Mouse (Mus musculus) heart, postnatal 0 days (tissue): ENCODE data around the gene Tead3. TPM values are rescaled to one million over a fixed set of nuclear protein-coding genes. Genes with fewer than 3 reads are reported as not detected.

ENCODE experiments used
- ATAC-seq: fragments of 200-750 bp; cut with Nextera tagmentation; 2 replicates; pipeline ENCODE4 v1.8.0; 2017; ENCODE audit warnings: low read depth, moderate number of reproducible peaks, moderate library complexity; ENCODE audit not compliant: insufficient read depth
- DNase-seq: peaks from one replicate; pipeline ENCODE4 v3.0.0-alpha.2; 2016; ENCODE audit warnings: low spot score
- H3K27ac ChIP-seq: fragments of 300-500 bp; sonication (generic); 2 replicates; pipeline ENCODE4 v1.5.1; 2014; ENCODE audit warnings: low read depth, mild to moderate bottlenecking
- H3K27me3 ChIP-seq: fragments of 300-500 bp; sonication (generic); 2 replicates; pipeline ENCODE4 v1.6.1; 2014; ENCODE audit warnings: low read length, mixed read lengths; ENCODE audit not compliant: control insufficient read depth, insufficient read depth
- H3K36me3 ChIP-seq: fragments of 300-500 bp; sonication (generic); replicated peaks from 2 replicates; pipeline ENCODE4 v1.6.1; 2014; ENCODE audit warnings: low read length, mixed read lengths; ENCODE audit not compliant: control insufficient read depth, insufficient read depth
- H3K4me1 ChIP-seq: fragments of 300-500 bp; sonication (generic); 2 replicates; pipeline ENCODE4 v1.6.1; 2014; ENCODE audit warnings: antibody characterized with exemption; ENCODE audit not compliant: control insufficient read depth, insufficient read depth
- H3K4me2 ChIP-seq: fragments of 300-500 bp; sonication (generic); 2 replicates; pipeline ENCODE4 v1.6.1; 2014; ENCODE audit warnings: low read depth, mild to moderate bottlenecking, low read length, moderate library complexity
- H3K4me3 ChIP-seq: fragments of 300-500 bp; sonication (generic); 2 replicates; pipeline ENCODE4 v1.5.1; 2014; ENCODE audit warnings: low read depth, low read length
- H3K9ac ChIP-seq: fragments of 300-500 bp; sonication (generic); replicated peaks from 2 replicates; pipeline ENCODE4 v1.6.1; 2014; ENCODE audit warnings: low read depth, low read length, mixed read lengths
- H3K9me3 ChIP-seq: fragments of 300-500 bp; sonication (generic); replicated peaks from 2 replicates; pipeline ENCODE4 v1.6.1; 2016; ENCODE audit warnings: low read length; ENCODE audit not compliant: control insufficient read depth
- CTCF ChIP-seq: IDR thresholded peaks from 2 replicates; pipeline ENCODE4 v1.5.1; 2016; ENCODE audit warnings: antibody characterized with exemption, control low read depth, low read depth
- EP300 ChIP-seq: IDR thresholded peaks from 2 replicates; pipeline ENCODE4 v1.6.1; 2016; ENCODE audit warnings: antibody characterized with exemption, low read depth
- WGBS: fragments of 180-500 bp; shearing (Covaris S2); extraction: QIAGEN DNeasy Blood & Tissue Kit; methylation state at CpG from one replicate; pipeline ENCODE4 v1.1.7; 2014; 5-methylcytosine and 5-hydroxymethylcytosine counted together
- polyA plus RNA-seq: library from polyadenylated mRNA; unstranded; fragments of >200 nt; fragmentation: Nextera tagmentation; extraction: Ambion mirVana; gene quantifications from 2 replicates; pipeline ENCODE4 v1.2.1, GENCODE M21; 2015
- total RNA-seq: library from RNA; depleted of rRNA; stranded (reverse); fragments of >200 nt; gene quantifications from 2 replicates; pipeline ENCODE4 v1.2.3, GENCODE M21; 2014; ENCODE audit warnings: low replicate concordance

Tead3 gene
- total and polyA plus RNA-seq, 2 experiments from 2014 or later, result 3.2 to 13.1 TPM

DNA sequence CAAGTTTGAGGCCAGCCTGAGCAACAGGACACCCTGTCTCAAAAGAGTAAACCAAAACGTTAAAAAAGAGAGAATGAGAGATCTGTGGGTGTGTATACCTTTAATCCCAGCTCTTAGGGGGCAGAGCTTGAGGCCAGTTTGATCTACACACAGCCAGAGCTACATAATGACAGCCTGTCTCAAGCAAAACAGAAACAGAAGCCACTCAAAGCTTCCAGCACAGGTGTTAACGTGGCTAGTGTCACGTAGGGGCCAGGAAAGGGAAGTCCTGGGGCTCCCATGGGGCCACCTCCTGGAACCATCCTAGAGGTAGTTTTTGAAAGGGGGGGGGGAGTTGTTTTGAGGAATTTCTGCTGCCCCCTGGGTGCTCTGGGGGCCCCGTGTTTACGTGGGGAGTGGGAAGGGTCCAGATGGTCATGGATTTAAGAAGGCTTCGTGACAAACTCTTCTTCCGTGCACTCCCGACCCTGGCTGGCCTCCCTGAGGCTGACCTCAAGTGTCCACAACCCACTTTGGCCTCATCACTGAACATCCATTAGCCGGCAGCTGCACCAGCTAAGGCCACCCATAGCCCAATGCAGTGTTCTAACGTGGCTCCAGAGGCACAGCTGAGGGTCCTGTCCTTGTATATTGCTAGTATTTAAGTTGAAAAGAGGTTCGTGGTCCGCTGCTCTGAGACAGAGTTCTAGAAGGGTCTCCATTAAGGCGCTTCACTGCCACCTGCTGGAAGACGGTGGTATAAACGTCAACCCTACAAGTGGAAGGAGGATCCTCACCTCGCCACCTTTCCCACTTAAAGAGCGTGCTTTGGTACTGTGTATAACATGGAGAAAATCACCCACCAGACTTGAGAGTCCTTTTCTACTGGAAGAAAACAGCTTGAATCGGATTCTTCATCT, 42.1 kb downstream of the Tead3 start:
- WGBS, result 9% methylated on average over 18 of the region's 18 CpGs
- Histone ChIP-seq H3K27me3 (no peaks in the 10 kb centered on the region), H3K4me2 (peak overlapping the region; percentile 33), H3K9me3 (no peaks in the 10 kb centered on the region), H3K27ac (no peak overlapping the region), H3K4me3 (peak overlapping the region; percentile 0; the same call in 1 of the 2 replicates), H3K9ac (0 out of 2 replicates have a peak overlapping the region, but pooled peaks have one; percentile 2), H3K36me3 (no peaks in the 10 kb centered on the region), H3K4me1 (peaks cover 4% of the 10 kb centered on the region; the same call in 1 of the 2 replicates)
- 0 out of 2 replicates have a peak, but pooled peaks have one; percentile 5 for ATAC-seq
- TF ChIP-seq EP300 (no peak), CTCF (peak; percentile 93)
- DNase-seq, result peak; percentile 86

DNA sequence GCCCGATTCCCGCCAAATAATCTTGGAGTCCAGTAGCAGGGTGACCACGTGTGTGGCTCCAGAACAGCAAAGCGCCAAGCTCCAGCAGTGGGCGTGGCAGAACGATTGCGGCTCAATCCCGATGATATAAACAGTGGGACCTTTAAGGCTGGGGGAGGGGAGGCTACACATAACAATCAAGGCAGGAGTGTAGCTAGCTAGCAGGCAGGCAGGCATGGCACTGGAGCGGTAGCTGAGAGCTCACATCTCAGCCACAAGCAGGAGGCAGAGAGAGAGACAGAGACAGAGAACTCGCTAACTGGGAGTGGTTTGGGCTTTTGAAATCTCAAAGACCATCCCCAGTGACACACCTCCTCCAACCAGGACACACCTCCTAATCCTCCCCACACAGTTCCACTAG, 45.4 kb downstream of the Tead3 start:
- Histone ChIP-seq H3K36me3 (peaks cover 6% of the 10 kb centered on the region), H3K27ac (no peak overlapping the region), H3K4me1 (peaks cover 4% of the 10 kb centered on the region; the same call in 1 of the 2 replicates), H3K27me3 (no peaks in the 10 kb centered on the region), H3K9me3 (no peaks in the 10 kb centered on the region), H3K4me2 (no peak overlapping the region), H3K4me3 (no peak overlapping the region), H3K9ac (no peak overlapping the region)
- no peak for ATAC-seq
- no peak for DNase-seq
- TF ChIP-seq CTCF (no peak), EP300 (no peak)
- 49% methylated on average over 10 of the region's 10 CpGs for WGBS

DNA sequence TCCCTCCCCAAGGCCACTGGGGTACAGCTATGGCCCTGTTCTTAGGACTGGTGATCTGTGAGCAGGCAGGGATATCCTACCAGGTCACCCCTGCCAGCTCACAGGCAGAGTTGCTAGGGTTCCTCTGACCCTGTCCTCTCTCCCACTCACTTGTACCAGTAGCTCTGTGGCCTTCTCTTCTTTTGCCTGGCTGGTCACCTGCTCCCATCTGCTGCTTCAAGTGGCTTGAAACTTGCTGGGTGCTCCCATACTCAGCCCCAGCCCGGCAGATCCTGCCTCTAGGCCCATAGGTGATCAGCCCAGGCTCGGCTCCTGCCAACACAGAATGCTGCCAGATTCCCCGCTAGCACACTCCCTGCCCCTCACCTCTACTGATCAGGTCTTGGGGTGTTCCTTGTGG, 49.8 kb downstream of the Tead3 start:
- no peaks in the 10 kb centered on the region for H3K27me3 ChIP-seq
- H3K9ac ChIP-seq, result no peak overlapping the region
- H3K9me3 ChIP-seq, result no peaks in the 10 kb centered on the region
- WGBS, result 52% methylated on average over 3 of the region's 3 CpGs
- TF ChIP-seq CTCF (no peak), EP300 (no peak)
- peaks cover 33% of the 10 kb centered on the region for H3K36me3 ChIP-seq
- H3K4me2 ChIP-seq, result no peak overlapping the region
- DNase-seq (no peak), ATAC-seq (no peak)
- H3K27ac ChIP-seq, result no peak overlapping the region
- no peaks in the 10 kb centered on the region for H3K4me1 ChIP-seq
- H3K4me3 ChIP-seq, result no peak overlapping the region

DNA sequence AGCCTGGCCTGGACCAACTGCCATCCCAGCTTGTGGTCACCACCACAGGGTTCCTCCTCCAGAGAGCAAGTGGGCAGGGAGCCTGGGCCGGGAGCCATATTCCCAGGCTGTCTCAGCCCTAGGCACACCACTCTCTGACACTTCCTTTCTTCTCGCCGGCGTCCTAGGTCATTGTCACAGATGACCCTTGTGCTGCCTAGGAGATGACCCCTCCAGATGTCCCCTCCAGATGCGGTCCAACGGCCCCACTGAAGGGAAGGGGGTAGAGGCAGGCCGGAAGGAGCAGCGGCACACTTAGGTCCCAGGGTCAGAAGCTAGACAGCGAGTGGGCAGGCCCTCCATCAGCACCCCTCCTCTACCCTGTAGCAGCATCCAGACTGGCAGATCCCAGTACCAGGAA, 50.3 kb downstream of the Tead3 start:
- Histone ChIP-seq H3K4me1 (no peaks in the 10 kb centered on the region), H3K9me3 (no peaks in the 10 kb centered on the region), H3K9ac (no peak overlapping the region), H3K4me3 (no peak overlapping the region), H3K27me3 (no peaks in the 10 kb centered on the region), H3K36me3 (peaks cover 33% of the 10 kb centered on the region), H3K4me2 (no peak overlapping the region), H3K27ac (no peak overlapping the region)
- no peak for TF ChIP-seq EP300
- no peak for TF ChIP-seq CTCF
- DNase-seq (no peak), ATAC-seq (no peak)
- WGBS, result 57% methylated on average over 9 of the region's 9 CpGs

DNA sequence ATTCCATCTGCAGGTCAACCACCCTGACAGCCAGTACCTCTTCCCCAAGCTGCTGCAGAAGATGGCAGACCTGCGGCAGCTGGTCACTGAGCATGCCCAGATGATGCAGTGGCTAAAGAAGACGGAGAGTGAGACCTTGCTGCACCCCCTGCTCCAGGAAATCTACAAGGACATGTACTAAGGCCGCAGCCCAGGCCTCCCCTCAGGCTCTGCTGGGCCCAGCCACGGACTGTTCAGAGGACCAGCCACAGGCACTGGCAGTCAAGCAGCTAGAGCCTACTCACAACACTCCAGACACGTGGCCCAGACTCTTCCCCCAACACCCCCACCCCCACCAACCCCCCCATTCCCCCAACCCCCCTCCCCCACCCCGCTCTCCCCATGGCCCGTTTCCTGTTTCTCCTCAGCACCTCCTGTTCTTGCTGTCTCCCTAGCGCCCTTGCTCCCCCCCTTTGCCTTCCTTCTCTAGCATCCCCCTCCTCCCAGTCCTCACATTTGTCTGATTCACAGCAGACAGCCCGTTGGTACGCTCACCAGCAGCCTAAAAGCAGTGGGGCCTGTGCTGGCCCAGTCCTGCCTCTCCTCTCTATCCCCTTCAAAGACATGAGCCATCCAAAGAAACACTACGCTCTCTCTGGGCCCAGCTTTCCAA, 50.8 kb downstream of the Tead3 start:
- Histone ChIP-seq H3K9ac (no peak overlapping the region), H3K9me3 (no peaks in the 10 kb centered on the region), H3K27me3 (no peaks in the 10 kb centered on the region), H3K4me2 (no peak overlapping the region), H3K4me1 (no peaks in the 10 kb centered on the region), H3K27ac (no peak overlapping the region), H3K36me3 (peaks cover 33% of the 10 kb centered on the region), H3K4me3 (no peak overlapping the region)
- 55% methylated on average over 11 of the region's 11 CpGs for WGBS
- TF ChIP-seq EP300 (no peak), CTCF (no peak)
- ATAC-seq (no peak), DNase-seq (no peak)
